27 mouse cellular contexts compared by ENCODE assay signal in the genomic region with DNA sequence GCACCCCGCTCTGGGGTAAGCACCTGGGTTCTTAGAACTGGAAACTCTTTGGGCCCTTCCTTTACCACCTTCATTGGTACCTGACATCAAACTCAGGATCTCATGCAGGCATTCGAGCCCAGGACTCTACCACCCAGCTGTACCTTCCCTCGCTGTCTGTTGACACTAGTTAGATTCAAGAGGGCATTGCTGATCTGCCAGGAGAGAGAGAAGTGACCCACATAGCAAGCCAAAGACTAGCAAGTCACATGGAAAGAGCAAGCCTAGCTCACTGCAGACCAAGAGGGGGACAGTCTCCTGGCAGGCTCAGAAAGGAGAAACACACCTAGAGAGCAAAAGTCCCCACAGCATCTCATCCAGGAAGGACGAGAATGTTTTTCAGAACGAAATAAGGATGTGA. TPM values are rescaled to one million over a fixed set of nuclear protein-coding genes. Genes with fewer than 3 reads are reported as not detected.
DNase-seq lines count a peak whose midpoint lies in the region; ATAC-seq and TF ChIP-seq lines count a peak whose summit lies in the region.
"Had no signal": no experiment of that assay in that cellular context is flagged by ENCODE, and none has a peak within 500 bp of the region (broad histone marks: within the 10 kb centered on the region; RNA-seq: fewer than 3 reads in every experiment).

No protein-coding gene starts in this region.

- no peaks in the 10 kb centered on the region for H3K27me3 ChIP-seq in limb, embryonic 15.5 days
- H3K27me3 ChIP-seq in limb, embryonic 10.5 days (ENCODE audit: low read depth, poor library complexity, severe bottlenecking): no peaks in the 10 kb centered on the region
- H3K27me3 ChIP-seq in lung, postnatal 0 days (replicated peaks; ENCODE audit: insufficient read depth, low read length): no peaks in the 10 kb centered on the region
- no peaks in the 10 kb centered on the region for H3K27me3 ChIP-seq in ES-Bruce4 (ENCODE audit: control insufficient read depth, insufficient read depth, low read length, poor library complexity, severe bottlenecking)
- H3K27me3 ChIP-seq in stomach, embryonic 15.5 days (replicated peaks): no peaks in the 10 kb centered on the region
- H3K27me3 ChIP-seq: embryonic facial prominence, embryonic 15.5 days; forebrain, embryonic 12.5 days; hindbrain, embryonic 12.5 days; intestine, embryonic 15.5 days; kidney, embryonic 15.5 days; liver, embryonic 15.5 days; Patski had no signal

- H3K4me2 ChIP-seq in limb, embryonic 15.5 days: no peak overlapping the region
- no peak overlapping the region for H3K4me2 ChIP-seq in lung, postnatal 0 days (replicated peaks; ENCODE audit: low read depth, low read length)
- H3K4me2 ChIP-seq in stomach, embryonic 15.5 days: no peak overlapping the region
- H3K4me2 ChIP-seq: embryonic facial prominence, embryonic 15.5 days; forebrain, embryonic 12.5 days; heart, embryonic 11.5 days; hindbrain, embryonic 12.5 days; intestine, embryonic 15.5 days; kidney, embryonic 15.5 days; liver, embryonic 15.5 days had no signal

- H3K4me3 ChIP-seq in limb, embryonic 15.5 days: no peak overlapping the region
- H3K4me3 ChIP-seq in limb, embryonic 10.5 days: no peak overlapping the region
- H3K4me3 ChIP-seq in lung, postnatal 0 days (ENCODE audit: low read depth, low read length): no peak overlapping the region
- no peak overlapping the region for H3K4me3 ChIP-seq in ES-Bruce4 (ENCODE audit: low read depth, low read length)
- no peak overlapping the region for H3K4me3 ChIP-seq in stomach, embryonic 15.5 days (replicated peaks)
- H3K4me3 ChIP-seq: embryonic facial prominence, embryonic 10.5 days; embryonic facial prominence, embryonic 15.5 days; forebrain, embryonic 12.5 days; hindbrain, embryonic 12.5 days; intestine, embryonic 15.5 days; kidney, embryonic 15.5 days; layer of hippocampus, adult 2 months; left cerebral cortex, adult 2 months; liver, embryonic 15.5 days had no signal

- 79% methylated on average over 5 of the region's 5 CpGs for WGBS in limb, embryonic 15.5 days
- 82% methylated on average over 5 of the region's 5 CpGs for WGBS in limb, embryonic 10.5 days
- WGBS in lung, postnatal 0 days: 59% methylated on average over 5 of the region's 5 CpGs
- WGBS in stomach, embryonic 15.5 days: 72% methylated on average over 5 of the region's 5 CpGs

- no peak overlapping the region for H3K9ac ChIP-seq in limb, embryonic 15.5 days
- H3K9ac ChIP-seq in lung, postnatal 0 days (replicated peaks; ENCODE audit: low read depth): no peak overlapping the region
- no peak overlapping the region for H3K9ac ChIP-seq in ES-Bruce4 (ENCODE audit: low read depth, poor library complexity, severe bottlenecking)
- H3K9ac ChIP-seq in stomach, embryonic 15.5 days: no peak overlapping the region
- H3K9ac ChIP-seq: embryonic facial prominence, embryonic 15.5 days; forebrain, embryonic 12.5 days; forebrain, postnatal 0 days; hindbrain, embryonic 12.5 days; intestine, embryonic 15.5 days; kidney, embryonic 15.5 days; liver, embryonic 15.5 days had no signal

- no peak for DNase-seq in limb, embryonic 10.5 days (ENCODE audit: low spot score)
- DNase-seq in lung, postnatal 0 days (ENCODE audit: low spot score): no peak
- no peak for DNase-seq in lung, postnatal 4 days
- no peak for DNase-seq in left cerebral cortex, postnatal 10 days (ENCODE audit: extremely low spot score in 1 of 2, low spot score in 2 of 2)
- DNase-seq: adrenal gland, postnatal 10 days; cerebellum, adult 8-10 months; forebrain, postnatal 0 days; gastrocnemius, postnatal 14 days; heart, postnatal 36 days; right cerebral cortex, adult 18-20 months; spleen, adult 18-20 months had no signal

- no peaks in the 10 kb centered on the region for H3K9me3 ChIP-seq in limb, embryonic 15.5 days
- H3K9me3 ChIP-seq in limb, embryonic 10.5 days (replicated peaks): no peaks in the 10 kb centered on the region
- no peaks in the 10 kb centered on the region for H3K9me3 ChIP-seq in lung, postnatal 0 days (ENCODE audit: low read length)
- no peaks in the 10 kb centered on the region for H3K9me3 ChIP-seq in ES-Bruce4 (replicated peaks; ENCODE audit: control insufficient read depth, insufficient read depth, low read length, poor library complexity, severe bottlenecking)
- no peaks in the 10 kb centered on the region for H3K9me3 ChIP-seq in stomach, embryonic 15.5 days
- H3K9me3 ChIP-seq: embryonic facial prominence, embryonic 10.5 days; embryonic facial prominence, embryonic 15.5 days; forebrain, embryonic 12.5 days; hindbrain, embryonic 12.5 days; intestine, embryonic 15.5 days; kidney, embryonic 15.5 days; liver, embryonic 15.5 days had no signal

- no peak for TF ChIP-seq POLR2A in ES-Bruce4 (IDR thresholded peaks at IDR 0.05; ENCODE audit: insufficient read depth, low read length)

- TF ChIP-seq EP300 in lung, postnatal 0 days (IDR thresholded peaks at IDR 0.05): no peak
- TF ChIP-seq EP300 in ES-Bruce4 (IDR thresholded peaks at IDR 0.05; ENCODE audit: insufficient read depth, low read depth, low read length): no peak

- H3K27ac ChIP-seq in limb, embryonic 15.5 days: 0 out of 2 replicates have a peak overlapping the region, but pooled peaks have one; percentile 22
- no peak overlapping the region for H3K27ac ChIP-seq in limb, embryonic 10.5 days
- H3K27ac ChIP-seq in lung, postnatal 0 days (ENCODE audit: low read length): peak overlapping the region; percentile 91
- peak overlapping the region; percentile 96 for H3K27ac ChIP-seq in ES-Bruce4 (ENCODE audit: insufficient read depth, low read length)
- H3K27ac ChIP-seq in stomach, embryonic 15.5 days: peak overlapping the region; percentile 77
- H3K27ac ChIP-seq: embryonic facial prominence, embryonic 10.5 days; forebrain, embryonic 12.5 days; hindbrain, embryonic 12.5 days; hindbrain, postnatal 0 days; intestine, embryonic 15.5 days; kidney, embryonic 15.5 days; layer of hippocampus, adult 2 months; left cerebral cortex, adult 2 months; liver, embryonic 15.5 days had no signal

- ATAC-seq in limb, embryonic 15.5 days (ENCODE audit: insufficient number of reproducible peaks, low FRiP score, low TSS enrichment, low read depth): no peak
- ATAC-seq in lung, postnatal 0 days: no peak
- no peak for ATAC-seq in stomach, embryonic 15.5 days (ENCODE audit: insufficient read depth, low FRiP score, low read depth)
- ATAC-seq: forebrain, postnatal 0 days; hindbrain, postnatal 0 days; intestine, embryonic 15.5 days; midbrain, embryonic 16.5 days had no signal

- H3K36me3 ChIP-seq in limb, embryonic 15.5 days: no peaks in the 10 kb centered on the region
- H3K36me3 ChIP-seq in limb, embryonic 10.5 days: no peaks in the 10 kb centered on the region
- H3K36me3 ChIP-seq in lung, postnatal 0 days (ENCODE audit: insufficient read depth, low read length): no peaks in the 10 kb centered on the region
- no peaks in the 10 kb centered on the region for H3K36me3 ChIP-seq in ES-Bruce4 (ENCODE audit: control insufficient read depth, insufficient read depth, low read length, poor library complexity, severe bottlenecking)
- no peaks in the 10 kb centered on the region for H3K36me3 ChIP-seq in stomach, embryonic 15.5 days
- H3K36me3 ChIP-seq: embryonic facial prominence, embryonic 10.5 days; embryonic facial prominence, embryonic 15.5 days; forebrain, embryonic 12.5 days; hindbrain, embryonic 12.5 days; intestine, embryonic 15.5 days; kidney, embryonic 15.5 days; liver, embryonic 15.5 days had no signal

- TF ChIP-seq CTCF in lung, postnatal 0 days (IDR thresholded peaks at IDR 0.05): no peak
- no peak for TF ChIP-seq CTCF in ES-Bruce4 (IDR thresholded peaks at IDR 0.05; ENCODE audit: low read depth, low read length)

- intact Hi-C loops in left cerebral cortex, postnatal 10 days (cut with DNase I): no loop called here

- H3K4me1 ChIP-seq in limb, embryonic 15.5 days: peaks cover 5% of the 10 kb centered on the region; the same call in 1 of the 2 replicates
- H3K4me1 ChIP-seq in limb, embryonic 10.5 days: no peaks in the 10 kb centered on the region
- H3K4me1 ChIP-seq in lung, postnatal 0 days (ENCODE audit: insufficient read depth, low read depth, low read length): peaks cover 3% of the 10 kb centered on the region; the same call in 1 of the 2 replicates
- peaks cover 19% of the 10 kb centered on the region for H3K4me1 ChIP-seq in ES-Bruce4 (ENCODE audit: control insufficient read depth, insufficient read depth, low read length)
- peaks cover 11% of the 10 kb centered on the region; the same call in 1 of the 2 replicates for H3K4me1 ChIP-seq in stomach, embryonic 15.5 days
- H3K4me1 ChIP-seq: embryonic facial prominence, embryonic 15.5 days; forebrain, embryonic 12.5 days; hindbrain, embryonic 12.5 days; liver, embryonic 15.5 days had no signal

RNA-seq across cellular contexts. Expression of a gene that starts 10.9 kb away (rescaled TPM):
- 32.3 and 32.7 TPM in 2 replicates for polyA plus RNA-seq in limb, embryonic 15.5 days (2015; fragmentation: Nextera tagmentation; extraction: Ambion mirVana)
- polyA plus RNA-seq in limb, embryonic 10.5 days (2016; fragmentation: Nextera tagmentation; extraction: Ambion mirVana): 48.5 and 50.0 TPM in 2 replicates
- 65.9 and 68.1 TPM in 2 replicates for polyA plus RNA-seq in lung, postnatal 0 days (2015; fragmentation: Nextera tagmentation; extraction: Ambion mirVana)
- polyA plus RNA-seq in ES-Bruce4 (2011; ENCODE audit: insufficient read depth, insufficient read length, low read depth, missing spikeins): 142 and 148 TPM in 2 replicates
- 56.9 and 65.3 TPM in 2 replicates for polyA plus RNA-seq in stomach, embryonic 15.5 days (2015; fragmentation: Nextera tagmentation; extraction: Ambion mirVana)
- total RNA-seq in left cerebral cortex, postnatal 10 days (2021): 10 to 100 TPM; 77.3 to 93.0 TPM
